Mouse (Mus musculus): ENCODE data around the gene Fxyd7. TPM values are rescaled to one million over a fixed set of nuclear protein-coding genes. Genes with fewer than 3 reads are reported as not detected.

Gene Fxyd7
- polyA plus RNA-seq, 1 experiment from 2014 or later, result 99.9 TPM

DNA sequence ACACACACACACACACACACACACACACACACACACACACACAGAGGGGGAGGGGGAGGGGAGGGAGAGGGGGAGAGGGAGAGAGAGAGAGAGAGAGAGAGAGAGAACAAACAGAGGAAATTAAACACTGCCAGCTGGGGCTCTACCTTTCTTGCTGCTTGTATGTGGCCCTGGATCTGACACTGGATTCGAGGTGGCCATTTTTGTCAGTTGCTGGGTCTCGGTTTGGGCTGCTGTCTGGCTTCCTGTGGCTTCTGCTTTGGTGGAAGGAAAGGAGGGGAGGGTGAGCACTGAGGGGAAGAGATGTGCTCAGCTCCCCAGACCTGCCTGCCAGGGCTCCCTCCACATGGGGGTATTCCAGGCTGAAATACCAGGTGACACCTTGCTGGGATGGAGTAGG, 13.6 kb downstream of the Fxyd7 start:
- H3K9me3 ChIP-seq (ENCODE audit: control insufficient read depth, low read length), result no peaks in the 10 kb centered on the region
- DNase-seq (no peak), ATAC-seq (ENCODE audit: low FRiP score, low TSS enrichment) (no peak)
- WGBS, result 72% methylated on average over 2 of the region's 2 CpGs
- H3K4me1 ChIP-seq (ENCODE audit: control insufficient read depth, insufficient read depth, low read length), result no peaks in the 10 kb centered on the region
- H3K9ac ChIP-seq (replicated peaks; ENCODE audit: low read length), result no peak overlapping the region
- no peak overlapping the region for H3K4me2 ChIP-seq (ENCODE audit: low read length)
- H3K27ac ChIP-seq (replicated peaks; ENCODE audit: low read depth, low read length), result no peak overlapping the region
- H3K27me3 ChIP-seq (ENCODE audit: control insufficient read depth, insufficient read depth, low read length), result peaks cover 5% of the 10 kb centered on the region
- no peaks in the 10 kb centered on the region for H3K36me3 ChIP-seq (ENCODE audit: control insufficient read depth, insufficient read depth, low read length)
- no peak overlapping the region for H3K4me3 ChIP-seq (replicated peaks; ENCODE audit: low read depth, low read length)

DNA sequence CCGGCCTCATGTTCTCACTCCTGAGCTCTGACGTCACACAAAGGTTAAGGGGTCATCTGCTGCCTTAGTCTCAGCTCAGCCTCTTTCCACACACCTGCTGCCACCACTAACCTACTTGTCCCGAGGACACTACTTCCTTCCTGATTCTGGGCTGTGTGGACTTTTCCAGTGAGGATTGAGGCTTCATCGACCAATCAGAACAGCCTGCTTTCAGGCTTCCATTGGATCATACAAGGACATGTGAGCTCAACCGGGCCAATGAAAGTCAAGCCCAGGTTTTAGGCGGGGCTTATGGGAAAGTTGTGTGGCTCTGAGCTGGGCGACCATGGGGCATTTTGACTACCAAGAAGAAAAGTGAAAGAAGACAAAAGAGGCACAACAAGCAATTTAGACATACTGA, 14.3 kb downstream of the Fxyd7 start:
- no peak overlapping the region for H3K9ac ChIP-seq (replicated peaks; ENCODE audit: low read length)
- no peak overlapping the region for H3K27ac ChIP-seq (replicated peaks; ENCODE audit: low read depth, low read length)
- H3K36me3 ChIP-seq (ENCODE audit: control insufficient read depth, insufficient read depth, low read length), result no peaks in the 10 kb centered on the region
- peaks cover 5% of the 10 kb centered on the region for H3K27me3 ChIP-seq (ENCODE audit: control insufficient read depth, insufficient read depth, low read length)
- ATAC-seq (ENCODE audit: low FRiP score, low TSS enrichment) (no peak), DNase-seq (no peak)
- H3K9me3 ChIP-seq (ENCODE audit: control insufficient read depth, low read length), result no peaks in the 10 kb centered on the region
- H3K4me3 ChIP-seq (replicated peaks; ENCODE audit: low read depth, low read length), result no peak overlapping the region
- no peaks in the 10 kb centered on the region for H3K4me1 ChIP-seq (ENCODE audit: control insufficient read depth, insufficient read depth, low read length)
- 87% methylated on average over 7 of the region's 7 CpGs for WGBS
- no peak overlapping the region for H3K4me2 ChIP-seq (ENCODE audit: low read length)

- H3K9ac ChIP-seq (replicated peaks; ENCODE audit: low read length), result no peak overlapping the region
- no peak overlapping the region for H3K27ac ChIP-seq (replicated peaks; ENCODE audit: low read depth, low read length)
- H3K36me3 ChIP-seq (ENCODE audit: control insufficient read depth, insufficient read depth, low read length), result no peaks in the 10 kb centered on the region
- H3K4me2 ChIP-seq (ENCODE audit: low read length), result no peak overlapping the region
- no peaks in the 10 kb centered on the region for H3K27me3 ChIP-seq (ENCODE audit: control insufficient read depth, insufficient read depth, low read length)
- H3K4me3 ChIP-seq (replicated peaks; ENCODE audit: low read depth, low read length), result no peak overlapping the region
- 84% methylated on average over 11 of the region's 11 CpGs for WGBS
- H3K9me3 ChIP-seq (ENCODE audit: control insufficient read depth, low read length), result no peaks in the 10 kb centered on the region
- DNase-seq, result no peak
- ATAC-seq (ENCODE audit: low FRiP score, low TSS enrichment), result no peak
- H3K4me1 ChIP-seq (ENCODE audit: control insufficient read depth, insufficient read depth, low read length), result no peaks in the 10 kb centered on the region
Measured at GRCm38 (mm10) chr7:31035291-31035690, 16.0 kb downstream of the Fxyd7 start.

GRCm38 (mm10) chr7:31034789-31035188, 16.5 kb downstream of the Fxyd7 start:
- Histone ChIP-seq H3K36me3 (ENCODE audit: control insufficient read depth, insufficient read depth, low read length) (no peaks in the 10 kb centered on the region), H3K4me1 (ENCODE audit: control insufficient read depth, insufficient read depth, low read length) (no peaks in the 10 kb centered on the region), H3K27ac (replicated peaks; ENCODE audit: low read depth, low read length) (no peak overlapping the region), H3K4me3 (replicated peaks; ENCODE audit: low read depth, low read length) (no peak overlapping the region), H3K9me3 (ENCODE audit: control insufficient read depth, low read length) (no peaks in the 10 kb centered on the region), H3K4me2 (ENCODE audit: low read length) (no peak overlapping the region), H3K27me3 (ENCODE audit: control insufficient read depth, insufficient read depth, low read length) (no peaks in the 10 kb centered on the region), H3K9ac (replicated peaks; ENCODE audit: low read length) (no peak overlapping the region)
- DNase-seq (no peak), ATAC-seq (ENCODE audit: low FRiP score, low TSS enrichment) (no peak)
- WGBS, result 61% methylated on average over 11 of the region's 11 CpGs

DNA sequence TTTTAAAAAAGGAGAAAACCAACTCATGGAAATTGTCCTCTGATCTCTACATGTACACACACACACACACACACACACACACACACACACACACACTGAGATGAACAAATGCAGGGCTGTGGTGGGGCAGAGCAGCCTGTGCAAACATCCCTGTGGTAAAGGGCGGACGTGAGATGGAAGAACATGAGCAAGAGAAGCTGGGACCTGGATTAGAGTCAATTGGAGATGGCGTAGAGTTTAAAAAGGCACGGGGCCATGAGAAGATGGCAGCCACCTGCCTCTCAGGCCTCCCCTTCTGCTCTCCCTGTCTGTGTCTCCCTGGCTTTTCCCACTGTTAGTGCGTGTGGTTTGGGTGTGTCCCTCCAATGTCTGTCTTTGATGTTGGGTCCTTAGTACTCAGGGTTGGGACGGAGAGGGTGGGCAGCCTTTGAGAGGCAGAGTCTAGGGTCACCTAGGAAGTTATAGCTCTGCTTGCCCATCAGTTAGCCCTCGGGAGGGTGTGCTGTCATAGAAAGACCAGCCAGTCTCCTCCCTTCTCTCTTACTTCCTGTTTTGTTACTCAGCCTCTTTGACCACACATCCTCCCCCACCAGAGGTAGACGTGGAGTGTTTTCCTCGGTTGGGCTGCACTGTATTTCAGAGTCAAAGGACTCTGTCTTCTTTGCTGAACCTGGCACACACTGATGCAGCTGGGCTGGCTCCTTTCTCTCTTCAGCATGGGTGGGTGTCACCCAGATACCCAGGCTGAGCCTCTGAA, 17.7 kb downstream of the Fxyd7 start:
- Histone ChIP-seq H3K9ac (replicated peaks; ENCODE audit: low read length) (no peak overlapping the region), H3K4me3 (replicated peaks; ENCODE audit: low read depth, low read length) (no peak overlapping the region), H3K9me3 (ENCODE audit: control insufficient read depth, low read length) (no peaks in the 10 kb centered on the region), H3K36me3 (ENCODE audit: control insufficient read depth, insufficient read depth, low read length) (no peaks in the 10 kb centered on the region), H3K4me1 (ENCODE audit: control insufficient read depth, insufficient read depth, low read length) (no peaks in the 10 kb centered on the region), H3K27ac (replicated peaks; ENCODE audit: low read depth, low read length) (no peak overlapping the region), H3K27me3 (ENCODE audit: control insufficient read depth, insufficient read depth, low read length) (no peaks in the 10 kb centered on the region), H3K4me2 (ENCODE audit: low read length) (no peak overlapping the region)
- DNase-seq (no peak), ATAC-seq (ENCODE audit: low FRiP score, low TSS enrichment) (no peak)
- 80% methylated on average over 9 of the region's 9 CpGs for WGBS

GRCm38 (mm10) chr7:31031731-31032130, 19.5 kb downstream of the Fxyd7 start:
- no peaks in the 10 kb centered on the region for H3K4me1 ChIP-seq (ENCODE audit: control insufficient read depth, insufficient read depth, low read length)
- DNase-seq, result no peak
- no peaks in the 10 kb centered on the region for H3K27me3 ChIP-seq (ENCODE audit: control insufficient read depth, insufficient read depth, low read length)
- H3K27ac ChIP-seq (replicated peaks; ENCODE audit: low read depth, low read length), result no peak overlapping the region
- no peak overlapping the region for H3K4me2 ChIP-seq (ENCODE audit: low read length)
- H3K4me3 ChIP-seq (replicated peaks; ENCODE audit: low read depth, low read length), result no peak overlapping the region
- H3K9me3 ChIP-seq (ENCODE audit: control insufficient read depth, low read length), result no peaks in the 10 kb centered on the region
- no peak for ATAC-seq (ENCODE audit: low FRiP score, low TSS enrichment)
- WGBS, result 81% methylated on average over 7 of the region's 7 CpGs
- no peak overlapping the region for H3K9ac ChIP-seq (replicated peaks; ENCODE audit: low read length)
- H3K36me3 ChIP-seq (ENCODE audit: control insufficient read depth, insufficient read depth, low read length), result no peaks in the 10 kb centered on the region

DNA sequence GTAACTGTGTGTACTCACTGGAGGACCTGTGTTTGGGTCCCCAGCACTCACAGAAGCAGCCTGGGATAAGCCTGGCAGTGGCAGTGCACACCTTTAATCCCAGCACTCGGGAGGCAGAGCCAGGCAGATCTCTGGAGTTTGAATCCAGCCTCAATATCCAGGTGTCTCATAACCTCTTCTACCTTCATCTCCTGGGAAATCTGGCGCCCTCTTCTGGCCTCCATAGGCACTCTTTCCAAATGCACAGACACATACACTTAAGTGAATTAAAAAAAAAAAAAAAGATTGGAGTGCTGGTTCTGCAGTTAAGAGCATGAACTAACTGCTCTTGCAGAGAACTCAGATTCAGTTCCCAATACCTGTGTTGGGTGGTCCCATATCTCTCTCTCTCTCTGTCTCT, 20.6 kb downstream of the Fxyd7 start:
- 74% methylated on average over 2 of the region's 2 CpGs for WGBS

DNA sequence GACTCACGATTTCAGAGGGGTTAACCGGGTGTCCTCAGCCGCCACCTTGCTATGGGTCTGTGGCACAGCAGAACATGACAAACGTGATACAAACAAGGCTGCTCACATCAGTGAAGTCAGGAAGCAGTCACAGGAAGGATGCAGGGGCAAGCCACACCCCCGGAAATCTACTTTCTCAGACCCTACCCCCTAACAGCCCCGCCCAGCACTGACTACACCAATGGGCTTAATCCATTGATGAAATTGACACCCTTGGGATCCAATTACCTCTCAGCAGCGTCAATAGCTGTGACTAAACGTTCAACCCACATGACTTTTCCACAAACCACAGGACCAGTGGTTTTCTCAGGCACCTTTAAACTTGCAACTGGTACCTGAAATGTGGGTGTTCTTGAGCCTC, 22.7 kb downstream of the Fxyd7 start:
- H3K27ac ChIP-seq (replicated peaks; ENCODE audit: low read depth, low read length), result no peak overlapping the region
- H3K4me2 ChIP-seq (ENCODE audit: low read length), result no peak overlapping the region
- no peak overlapping the region for H3K9ac ChIP-seq (replicated peaks; ENCODE audit: low read length)

More for the DNA sequence above, 20.6 kb downstream of the Fxyd7 start:
- DNase-seq (no peak), ATAC-seq (ENCODE audit: low FRiP score, low TSS enrichment) (no peak)
- no peaks in the 10 kb centered on the region for H3K27me3 ChIP-seq (ENCODE audit: control insufficient read depth, insufficient read depth, low read length)
- H3K4me2 ChIP-seq (ENCODE audit: low read length), result no peak overlapping the region
- no peaks in the 10 kb centered on the region for H3K4me1 ChIP-seq (ENCODE audit: control insufficient read depth, insufficient read depth, low read length)
- no peak overlapping the region for H3K9ac ChIP-seq (replicated peaks; ENCODE audit: low read length)
- H3K27ac ChIP-seq (replicated peaks; ENCODE audit: low read depth, low read length), result no peak overlapping the region
- no peaks in the 10 kb centered on the region for H3K9me3 ChIP-seq (ENCODE audit: control insufficient read depth, low read length)
- H3K4me3 ChIP-seq (replicated peaks; ENCODE audit: low read depth, low read length), result no peak overlapping the region
- no peaks in the 10 kb centered on the region for H3K36me3 ChIP-seq (ENCODE audit: control insufficient read depth, insufficient read depth, low read length)

GRCm38 (mm10) chr7:31017104-31017901, 34.0 kb downstream of the Fxyd7 start:
- H3K9me3 ChIP-seq (ENCODE audit: control insufficient read depth, low read length), result no peaks in the 10 kb centered on the region
- H3K4me2 ChIP-seq (ENCODE audit: low read length), result no peak overlapping the region
- no peak overlapping the region for H3K27ac ChIP-seq (replicated peaks; ENCODE audit: low read depth, low read length)
- no peaks in the 10 kb centered on the region for H3K27me3 ChIP-seq (ENCODE audit: control insufficient read depth, insufficient read depth, low read length)
- H3K4me1 ChIP-seq (ENCODE audit: control insufficient read depth, insufficient read depth, low read length), result no peaks in the 10 kb centered on the region
- H3K36me3 ChIP-seq (ENCODE audit: control insufficient read depth, insufficient read depth, low read length), result no peaks in the 10 kb centered on the region
- H3K9ac ChIP-seq (replicated peaks; ENCODE audit: low read length), result no peak overlapping the region
- ATAC-seq (ENCODE audit: low FRiP score, low TSS enrichment) (no peak), DNase-seq (peak; percentile 68)
- no peak overlapping the region for H3K4me3 ChIP-seq (replicated peaks; ENCODE audit: low read depth, low read length)
- WGBS, result 54% methylated on average over 10 of the region's 10 CpGs

More for the DNA sequence above, 22.7 kb downstream of the Fxyd7 start:
- Histone ChIP-seq H3K4me1 (ENCODE audit: control insufficient read depth, insufficient read depth, low read length) (no peaks in the 10 kb centered on the region), H3K27me3 (ENCODE audit: control insufficient read depth, insufficient read depth, low read length) (no peaks in the 10 kb centered on the region), H3K4me3 (replicated peaks; ENCODE audit: low read depth, low read length) (no peak overlapping the region), H3K9me3 (ENCODE audit: control insufficient read depth, low read length) (no peaks in the 10 kb centered on the region), H3K36me3 (ENCODE audit: control insufficient read depth, insufficient read depth, low read length) (no peaks in the 10 kb centered on the region)
- WGBS, result 78% methylated on average over 8 of the region's 8 CpGs
- DNase-seq (no peak), ATAC-seq (ENCODE audit: low FRiP score, low TSS enrichment) (no peak)
